Mouse (Mus musculus): ENCODE results near the gene Pde8b. TPM values are rescaled to one million over a fixed set of nuclear protein-coding genes. Genes with fewer than 3 reads are reported as not detected.

The Pde8b gene
- polyA plus RNA-seq, 1 experiment from 2014 or later: 7.3 TPM

GRCm38 (mm10) chr13:95050398-95050797 lies 199.7 kb downstream of the Pde8b start:
- Histone ChIP-seq H3K27me3 (ENCODE audit: control insufficient read depth, insufficient read depth, low read length) (no peaks in the 10 kb centered on the region), H3K27ac (replicated peaks; ENCODE audit: low read depth, low read length) (no peak overlapping the region), H3K4me3 (replicated peaks; ENCODE audit: low read depth, low read length) (no peak overlapping the region), H3K4me2 (ENCODE audit: low read length) (no peak overlapping the region), H3K4me1 (ENCODE audit: control insufficient read depth, insufficient read depth, low read length) (no peaks in the 10 kb centered on the region), H3K9me3 (ENCODE audit: control insufficient read depth, low read length) (no peaks in the 10 kb centered on the region), H3K36me3 (ENCODE audit: control insufficient read depth, insufficient read depth, low read length) (no peaks in the 10 kb centered on the region), H3K9ac (replicated peaks; ENCODE audit: low read length) (no peak overlapping the region)
- ATAC-seq (ENCODE audit: low FRiP score, low TSS enrichment) (no peak), DNase-seq (no peak)
- 87% methylated on average over 4 of the region's 4 CpGs for WGBS

GRCm38 (mm10) chr13:95044108-95044507 lies 206.0 kb downstream of the Pde8b start:
- H3K36me3 ChIP-seq (ENCODE audit: control insufficient read depth, insufficient read depth, low read length): no peaks in the 10 kb centered on the region
- WGBS: 69% methylated on average over 1 of the region's 1 CpGs
- no peak for ATAC-seq (ENCODE audit: low FRiP score, low TSS enrichment)

GRCm38 (mm10) chr13:95040140-95040738 lies 209.9 kb downstream of the Pde8b start:
- no peak overlapping the region for H3K4me2 ChIP-seq (ENCODE audit: low read length)
- no peaks in the 10 kb centered on the region for H3K4me1 ChIP-seq (ENCODE audit: control insufficient read depth, insufficient read depth, low read length)
- DNase-seq (no peak), ATAC-seq (ENCODE audit: low FRiP score, low TSS enrichment) (no peak)
- H3K36me3 ChIP-seq (ENCODE audit: control insufficient read depth, insufficient read depth, low read length): no peaks in the 10 kb centered on the region
- H3K9me3 ChIP-seq (ENCODE audit: control insufficient read depth, low read length): no peaks in the 10 kb centered on the region
- H3K9ac ChIP-seq (replicated peaks; ENCODE audit: low read length): no peak overlapping the region
- H3K4me3 ChIP-seq (replicated peaks; ENCODE audit: low read depth, low read length): no peak overlapping the region
- no peaks in the 10 kb centered on the region for H3K27me3 ChIP-seq (ENCODE audit: control insufficient read depth, insufficient read depth, low read length)
- 83% methylated on average over 9 of the region's 9 CpGs for WGBS
- no peak overlapping the region for H3K27ac ChIP-seq (replicated peaks; ENCODE audit: low read depth, low read length)

More at GRCm38 (mm10) chr13:95044108-95044507, 206.0 kb downstream of the Pde8b start:
- no peak overlapping the region for H3K27ac ChIP-seq (replicated peaks; ENCODE audit: low read depth, low read length)
- no peak overlapping the region for H3K4me3 ChIP-seq (replicated peaks; ENCODE audit: low read depth, low read length)
- H3K27me3 ChIP-seq (ENCODE audit: control insufficient read depth, insufficient read depth, low read length): no peaks in the 10 kb centered on the region
- DNase-seq: no peak
- no peaks in the 10 kb centered on the region for H3K9me3 ChIP-seq (ENCODE audit: control insufficient read depth, low read length)
- H3K4me1 ChIP-seq (ENCODE audit: control insufficient read depth, insufficient read depth, low read length): no peaks in the 10 kb centered on the region
- no peak overlapping the region for H3K9ac ChIP-seq (replicated peaks; ENCODE audit: low read length)
- no peak overlapping the region for H3K4me2 ChIP-seq (ENCODE audit: low read length)

- no peaks in the 10 kb centered on the region for H3K36me3 ChIP-seq (ENCODE audit: control insufficient read depth, insufficient read depth, low read length)
- WGBS: 89% methylated on average over 4 of the region's 4 CpGs
- H3K27me3 ChIP-seq (ENCODE audit: control insufficient read depth, insufficient read depth, low read length): no peaks in the 10 kb centered on the region
- H3K9me3 ChIP-seq (ENCODE audit: control insufficient read depth, low read length): no peaks in the 10 kb centered on the region
- no peak overlapping the region for H3K4me3 ChIP-seq (replicated peaks; ENCODE audit: low read depth, low read length)
- no peak overlapping the region for H3K9ac ChIP-seq (replicated peaks; ENCODE audit: low read length)
- ATAC-seq (ENCODE audit: low FRiP score, low TSS enrichment): no peak
- no peaks in the 10 kb centered on the region for H3K4me1 ChIP-seq (ENCODE audit: control insufficient read depth, insufficient read depth, low read length)
- no peak for DNase-seq
- no peak overlapping the region for H3K4me2 ChIP-seq (ENCODE audit: low read length)
- H3K27ac ChIP-seq (replicated peaks; ENCODE audit: low read depth, low read length): no peak overlapping the region
These were observed 211.9 kb downstream of the Pde8b start for GRCm38 (mm10) chr13:95038200-95038599.

GRCm38 (mm10) chr13:95034715-95035114 lies 215.4 kb downstream of the Pde8b start:
- no peak overlapping the region for H3K27ac ChIP-seq (replicated peaks; ENCODE audit: low read depth, low read length)
- H3K27me3 ChIP-seq (ENCODE audit: control insufficient read depth, insufficient read depth, low read length): no peaks in the 10 kb centered on the region
- H3K4me1 ChIP-seq (ENCODE audit: control insufficient read depth, insufficient read depth, low read length): no peaks in the 10 kb centered on the region
- no peaks in the 10 kb centered on the region for H3K9me3 ChIP-seq (ENCODE audit: control insufficient read depth, low read length)
- H3K4me3 ChIP-seq (replicated peaks; ENCODE audit: low read depth, low read length): no peak overlapping the region
- WGBS: 77% methylated on average over 2 of the region's 2 CpGs
- no peak for ATAC-seq (ENCODE audit: low FRiP score, low TSS enrichment)
- no peak overlapping the region for H3K4me2 ChIP-seq (ENCODE audit: low read length)
- H3K36me3 ChIP-seq (ENCODE audit: control insufficient read depth, insufficient read depth, low read length): no peaks in the 10 kb centered on the region
- no peak for DNase-seq
- no peak overlapping the region for H3K9ac ChIP-seq (replicated peaks; ENCODE audit: low read length)

GRCm38 (mm10) chr13:95034094-95034493 lies 216.0 kb downstream of the Pde8b start:
- no peaks in the 10 kb centered on the region for H3K9me3 ChIP-seq (ENCODE audit: control insufficient read depth, low read length)
- no peak overlapping the region for H3K4me3 ChIP-seq (replicated peaks; ENCODE audit: low read depth, low read length)
- H3K4me1 ChIP-seq (ENCODE audit: control insufficient read depth, insufficient read depth, low read length): no peaks in the 10 kb centered on the region
- WGBS: 89% methylated on average over 9 of the region's 9 CpGs
- no peak for ATAC-seq (ENCODE audit: low FRiP score, low TSS enrichment)
- H3K27ac ChIP-seq (replicated peaks; ENCODE audit: low read depth, low read length): no peak overlapping the region
- no peak for DNase-seq
- H3K27me3 ChIP-seq (ENCODE audit: control insufficient read depth, insufficient read depth, low read length): no peaks in the 10 kb centered on the region
- H3K4me2 ChIP-seq (ENCODE audit: low read length): no peak overlapping the region
- H3K9ac ChIP-seq (replicated peaks; ENCODE audit: low read length): no peak overlapping the region
- H3K36me3 ChIP-seq (ENCODE audit: control insufficient read depth, insufficient read depth, low read length): no peaks in the 10 kb centered on the region

- DNase-seq: no peak
- Histone ChIP-seq H3K4me1 (ENCODE audit: control insufficient read depth, insufficient read depth, low read length) (no peaks in the 10 kb centered on the region), H3K36me3 (ENCODE audit: control insufficient read depth, insufficient read depth, low read length) (no peaks in the 10 kb centered on the region; the same call in 1 of the 2 replicates), H3K4me2 (ENCODE audit: low read length) (no peak overlapping the region), H3K27ac (replicated peaks; ENCODE audit: low read depth, low read length) (no peak overlapping the region), H3K9ac (replicated peaks; ENCODE audit: low read length) (no peak overlapping the region), H3K4me3 (replicated peaks; ENCODE audit: low read depth, low read length) (no peak overlapping the region), H3K9me3 (ENCODE audit: control insufficient read depth, low read length) (no peaks in the 10 kb centered on the region), H3K27me3 (ENCODE audit: control insufficient read depth, insufficient read depth, low read length) (no peaks in the 10 kb centered on the region)
- no peak for ATAC-seq (ENCODE audit: low FRiP score, low TSS enrichment)
- WGBS: 84% methylated on average over 6 of the region's 6 CpGs
These were observed 217.2 kb downstream of the Pde8b start for GRCm38 (mm10) chr13:95032973-95033372.

- ATAC-seq (ENCODE audit: low FRiP score, low TSS enrichment): no peak
- H3K4me2 ChIP-seq (ENCODE audit: low read length): no peak overlapping the region
- 74% methylated on average over 17 of the region's 17 CpGs for WGBS
- H3K9me3 ChIP-seq (ENCODE audit: control insufficient read depth, low read length): no peaks in the 10 kb centered on the region
- peak; percentile 19 for DNase-seq
- H3K9ac ChIP-seq (replicated peaks; ENCODE audit: low read length): no peak overlapping the region
- H3K27ac ChIP-seq (replicated peaks; ENCODE audit: low read depth, low read length): no peak overlapping the region
- no peak overlapping the region for H3K4me3 ChIP-seq (replicated peaks; ENCODE audit: low read depth, low read length)
- no peaks in the 10 kb centered on the region; the same call in 1 of the 2 replicates for H3K36me3 ChIP-seq (ENCODE audit: control insufficient read depth, insufficient read depth, low read length)
- H3K27me3 ChIP-seq (ENCODE audit: control insufficient read depth, insufficient read depth, low read length): no peaks in the 10 kb centered on the region
- H3K4me1 ChIP-seq (ENCODE audit: control insufficient read depth, insufficient read depth, low read length): no peaks in the 10 kb centered on the region
These were observed 217.9 kb downstream of the Pde8b start for GRCm38 (mm10) chr13:95032127-95032831.

GRCm38 (mm10) chr13:95030828-95031227 lies 219.3 kb downstream of the Pde8b start:
- H3K9me3 ChIP-seq (ENCODE audit: control insufficient read depth, low read length): no peaks in the 10 kb centered on the region
- 90% methylated on average over 6 of the region's 6 CpGs for WGBS
- no peaks in the 10 kb centered on the region for H3K4me1 ChIP-seq (ENCODE audit: control insufficient read depth, insufficient read depth, low read length)
- H3K27me3 ChIP-seq (ENCODE audit: control insufficient read depth, insufficient read depth, low read length): no peaks in the 10 kb centered on the region
- no peaks in the 10 kb centered on the region; the same call in 1 of the 2 replicates for H3K36me3 ChIP-seq (ENCODE audit: control insufficient read depth, insufficient read depth, low read length)
- no peak for ATAC-seq (ENCODE audit: low FRiP score, low TSS enrichment)
- no peak overlapping the region for H3K4me3 ChIP-seq (replicated peaks; ENCODE audit: low read depth, low read length)
- no peak overlapping the region for H3K4me2 ChIP-seq (ENCODE audit: low read length)
- H3K27ac ChIP-seq (replicated peaks; ENCODE audit: low read depth, low read length): no peak overlapping the region
- H3K9ac ChIP-seq (replicated peaks; ENCODE audit: low read length): no peak overlapping the region
- DNase-seq: no peak

Data from midbrain, embryonic 14.5 days (tissue).